Mouse (Mus musculus) adrenal gland, postnatal 25 days (tissue): ENCODE results near the gene Xrcc4. TPM values are rescaled to one million over a fixed set of nuclear protein-coding genes. Genes with fewer than 3 reads are reported as not detected.
A peak's percentile ranks its signal among the peaks of the same experiment; 100 is the strongest.

Experiments
- DNase-seq: peaks from one replicate; pipeline ENCODE4 v3.0.0; 2021; ENCODE audit warnings: mixed read lengths
- total RNA-seq: library from RNA; stranded (reverse); gene quantifications from 2 replicates; pipeline ENCODE4 v1.2.3, GENCODE M21; 2021

The Xrcc4 gene
- total RNA-seq, 1 experiment from 2014 or later, result 14.9 TPM

DNA sequence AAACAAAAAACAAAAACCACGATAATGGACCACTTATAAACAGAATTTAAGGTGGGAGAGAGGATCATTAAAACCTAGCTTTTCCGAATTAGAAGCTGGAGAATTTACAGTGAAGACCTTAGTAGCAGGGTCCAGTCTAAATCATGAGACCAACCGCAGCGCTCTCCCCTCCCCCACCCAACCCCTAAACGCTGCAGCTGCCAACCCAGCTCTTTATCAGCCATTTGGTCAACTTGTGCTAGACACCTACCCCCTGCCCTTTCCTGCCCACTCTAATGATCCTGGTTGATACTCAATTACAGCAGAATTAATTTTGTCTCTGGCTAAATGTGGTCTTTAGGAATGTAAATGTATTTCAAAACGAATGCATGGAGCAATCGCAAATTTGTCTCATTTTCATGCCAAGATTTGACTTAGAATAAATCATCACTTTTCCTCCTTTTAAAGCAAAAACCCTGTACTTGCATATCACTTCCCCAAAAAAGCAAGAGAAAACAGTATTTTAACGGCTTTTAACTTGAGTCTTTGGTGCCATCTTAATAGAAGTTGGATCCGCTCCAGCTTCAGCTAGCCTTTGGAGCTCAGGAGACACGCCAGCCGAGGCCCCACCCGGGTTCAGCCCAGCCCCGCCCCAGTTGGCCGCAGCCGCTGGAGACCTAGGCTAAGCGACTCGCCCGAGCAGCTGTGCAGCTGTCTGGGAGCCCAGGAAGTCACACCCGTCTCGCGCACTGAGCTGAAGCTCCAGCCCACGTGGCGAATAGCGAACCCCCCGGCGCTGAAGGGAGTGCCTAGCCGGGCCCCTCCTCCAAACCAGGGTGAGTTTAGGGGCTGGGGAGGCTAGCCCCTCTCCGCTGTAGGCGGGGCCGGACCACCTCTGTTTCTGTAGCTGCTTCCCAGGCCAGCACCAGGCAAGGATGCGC, 350.4 kb downstream of the Xrcc4 start:
- DNase-seq, result peak; percentile 79

DNA sequence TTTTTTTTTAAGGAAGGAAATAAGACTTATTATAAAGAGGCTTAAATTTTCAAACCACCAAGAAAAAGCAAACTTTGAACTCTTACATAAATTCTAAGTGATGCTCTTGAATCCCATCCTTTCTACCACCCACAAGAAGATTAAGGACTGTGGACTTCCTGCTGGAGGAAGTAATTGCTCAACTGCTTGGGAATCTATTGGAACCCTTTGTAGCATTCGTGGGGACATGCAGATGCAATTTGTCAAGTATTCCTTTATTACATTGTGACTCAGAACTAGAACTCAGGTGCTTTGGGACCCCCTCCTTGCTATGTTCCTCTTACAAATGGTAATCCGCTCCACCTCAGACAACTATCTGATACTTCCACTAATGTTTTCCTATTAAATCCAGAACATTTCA, 351.1 kb downstream of the Xrcc4 start:
- no peak for DNase-seq

DNA sequence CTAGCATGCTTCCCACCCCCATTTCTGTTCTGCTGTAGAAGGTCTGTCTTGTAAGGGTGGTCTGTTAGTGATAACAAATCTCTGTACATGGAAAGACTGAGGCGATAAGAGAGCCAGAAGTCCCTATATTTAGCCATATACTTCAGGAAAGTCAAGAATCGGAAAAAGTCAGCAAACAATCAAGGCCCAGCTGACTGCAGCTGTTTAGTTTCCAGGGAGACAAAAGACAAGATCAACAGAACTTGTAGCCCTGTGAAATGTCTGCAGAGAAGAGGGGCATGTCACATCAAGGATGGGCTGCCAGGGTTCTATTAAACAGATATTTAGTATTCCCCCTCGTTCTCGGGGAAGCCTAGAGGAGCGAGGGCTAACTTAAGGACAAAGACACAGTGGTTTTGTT, 354.3 kb downstream of the Xrcc4 start:
- DNase-seq, result no peak

DNA sequence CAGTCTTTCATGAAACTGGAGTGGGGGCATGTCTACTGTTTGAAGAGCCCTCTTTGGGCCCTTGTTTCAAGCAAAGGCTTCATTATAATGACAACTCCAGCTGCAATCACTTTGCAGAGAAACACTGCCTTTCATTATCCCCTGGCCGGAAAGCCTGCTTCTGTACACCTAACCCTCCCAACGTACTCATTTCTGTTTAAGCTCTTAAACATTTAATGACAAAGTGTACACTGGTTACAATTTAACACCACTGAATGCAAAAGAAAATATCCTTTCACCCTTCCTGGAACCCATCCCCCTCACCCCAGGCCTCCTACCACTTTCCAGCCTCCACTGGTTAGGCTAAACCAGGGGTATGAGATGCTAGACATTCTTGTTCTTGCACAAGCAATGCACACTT, 362.9 kb downstream of the Xrcc4 start:
- no peak for DNase-seq

Other genes with a start within 250 kb of the Xrcc4 start
- 16.6 and 19.9 TPM in 2 replicates for gene Tmem167, start 485 bp downstream of the Xrcc4 start, total RNA-seq